ENCODE assay signal across 8 mouse cellular contexts in genomic region chr3:95906860-95907259, GRCm38 (mm10). TPM values are rescaled to one million over a fixed set of nuclear protein-coding genes. Genes with fewer than 3 reads are reported as not detected.
A peak's percentile ranks its signal among the peaks of the same experiment; 100 is the strongest.
DNase-seq lines count a peak whose midpoint lies in the region; ATAC-seq and TF ChIP-seq lines count a peak whose summit lies in the region.

No protein-coding gene starts in this region.

- dilution Hi-C loops in CH12.LX (cut with MboI; ENCODE audit: extremely low pct_ligation_motif_present, extremely low pct_unique_long_range_greater_than_20kb, low sequenced_read_pairs): no loop called here

- H3K4me3 ChIP-seq in CH12.LX (replicated peaks in 1 of 3; ENCODE audit: low read depth in 2 of 3, low read length in 2 of 3, poor library complexity in 1 of 3): peak overlapping the region; percentile 31 to 45 (median 34)
- H3K4me3 ChIP-seq in limb, embryonic 14.5 days (replicated peaks; ENCODE audit: low read length): peak overlapping the region; percentile 14
- peak overlapping the region; percentile 9; the same call in 1 of the 2 replicates for H3K4me3 ChIP-seq in midbrain, embryonic 13.5 days (replicated peaks)

- peaks cover 7 to 12% of the 10 kb centered on the region in 2 experiments for H3K4me1 ChIP-seq in CH12.LX (ENCODE audit: control insufficient read depth in 1 of 2, insufficient read depth in 2 of 2)
- H3K4me1 ChIP-seq in limb, embryonic 14.5 days (ENCODE audit: control insufficient read depth, insufficient read depth, low read length): peaks cover 23% of the 10 kb centered on the region
- peaks cover 28% of the 10 kb centered on the region for H3K4me1 ChIP-seq in midbrain, embryonic 13.5 days (replicated peaks)

- TF ChIP-seq RAD21 in CH12.LX (IDR thresholded peaks at IDR 0.05; ENCODE audit: low read depth, low read length): peak; percentile 79

- under 1% methylated on average over 12 of the region's 12 CpGs for whole genome bisulfite sequencing in limb, embryonic 14.5 days
- under 1% methylated on average over 12 of the region's 12 CpGs for WGBS in midbrain, embryonic 13.5 days

- peak overlapping the region; percentile 64; the same call in 1 of the 2 replicates for H3K9ac ChIP-seq in CH12.LX (ENCODE audit: insufficient read depth, low read depth)
- H3K9ac ChIP-seq in limb, embryonic 14.5 days (ENCODE audit: low read depth, low read length, severe bottlenecking): no peak overlapping the region
- no peak overlapping the region for H3K9ac ChIP-seq in midbrain, embryonic 13.5 days (replicated peaks)

- no peaks in the 10 kb centered on the region for H3K79me2 ChIP-seq in CH12.LX (replicated peaks; ENCODE audit: control insufficient read depth, extremely low read depth, insufficient read depth, poor library complexity, severe bottlenecking)

- TF ChIP-seq CTCF in CH12.LX (conservative IDR thresholded peaks at IDR 0.05 in 1 of 2, IDR thresholded peaks at IDR 0.05 in 1 of 2; ENCODE audit: low read depth in 2 of 2, low read length in 2 of 2): peak in 1 of 2 experiments; percentile 92; a peak in 3 of 4 replicates

- H3K36me3 ChIP-seq in CH12.LX (replicated peaks in 1 of 2; ENCODE audit: control insufficient read depth in 1 of 2, insufficient read depth in 1 of 2, low read length in 1 of 2): no peaks in the 10 kb centered on the region
- H3K36me3 ChIP-seq in limb, embryonic 14.5 days (ENCODE audit: control insufficient read depth, insufficient read depth, low read length): no peaks in the 10 kb centered on the region
- H3K36me3 ChIP-seq in midbrain, embryonic 13.5 days: no peaks in the 10 kb centered on the region

- no peak for ATAC-seq in limb, embryonic 14.5 days (ENCODE audit: low FRiP score, low read depth)
- ATAC-seq in midbrain, embryonic 13.5 days: no peak
- ATAC-seq in monocyte, adult 5-6 weeks (replicated peaks; ENCODE audit: insufficient number of reproducible peaks, low FRiP score, low TSS enrichment, poor library complexity, severe bottlenecking): no peak; the same call in 1 of the 2 replicates

- TF ChIP-seq POLR2A in CH12.LX (IDR thresholded peaks at IDR 0.05; ENCODE audit: low read depth, low read length): no peak
- no peak for TF ChIP-seq POLR2A in limb, embryonic 14.5 days (IDR thresholded peaks at IDR 0.05; ENCODE audit: borderline replicate concordance, extremely low read depth, insufficient read depth, insufficient read length)

- peaks cover 12% of the 10 kb centered on the region for H3K27me3 ChIP-seq in CH12.LX (replicated peaks)
- no peaks in the 10 kb centered on the region for H3K27me3 ChIP-seq in limb, embryonic 14.5 days (ENCODE audit: control insufficient read depth, insufficient read depth, low read length)
- peaks cover 40% of the 10 kb centered on the region for H3K27me3 ChIP-seq in midbrain, embryonic 13.5 days

- in situ Hi-C loops in CH12.LX (cut with MboI; ENCODE audit: low pct_ligation_motif_present, low pct_unique_long_range_greater_than_20kb, low sequenced_read_pairs): no loop called here

- H3K27ac ChIP-seq in CH12.LX (ENCODE audit: insufficient read depth, low read depth): no peak overlapping the region
- H3K27ac ChIP-seq in limb, embryonic 14.5 days (replicated peaks; ENCODE audit: low read depth, low read length): no peak overlapping the region
- no peak overlapping the region for H3K27ac ChIP-seq in midbrain, embryonic 13.5 days

- H3K9me3 ChIP-seq in CH12.LX (replicated peaks; ENCODE audit: low read length): no peaks in the 10 kb centered on the region
- no peaks in the 10 kb centered on the region for H3K9me3 ChIP-seq in limb, embryonic 14.5 days (ENCODE audit: control insufficient read depth, low read length)
- H3K9me3 ChIP-seq in midbrain, embryonic 13.5 days: no peaks in the 10 kb centered on the region

- peak; percentile 83 for DNase-seq in A20 (ENCODE audit: low read depth, low spot score)
- no peak for DNase-seq in CH12.LX (ENCODE audit: extremely low read depth)
- peak; percentile 76 for DNase-seq in embryo, embryonic 9.5 days (ENCODE audit: extremely low spot score)
- peak; percentile 68 for DNase-seq in heart, postnatal 4 days
- peak; percentile 48 for DNase-seq in limb, embryonic 14.5 days (ENCODE audit: low spot score)
- DNase-seq in thymus, postnatal 10 days (ENCODE audit: low spot score in 2 of 2): peak; percentile 74 to 84

- TF ChIP-seq EP300 in CH12.LX (IDR thresholded peaks at IDR 0.05; ENCODE audit: low read length): no peak

- peak overlapping the region; percentile 100 for H3K4me2 ChIP-seq in CH12.LX (ENCODE audit: insufficient read depth, low read depth, poor library complexity, severe bottlenecking)
- H3K4me2 ChIP-seq in limb, embryonic 14.5 days (replicated peaks; ENCODE audit: low read depth, low read length, severe bottlenecking): peak overlapping the region; percentile 89
- H3K4me2 ChIP-seq in midbrain, embryonic 13.5 days (replicated peaks): peak overlapping the region; percentile 73

TF ChIP-seq in CH12.LX, 34 proteins besides CTCF, POLR2A, EP300 and RAD21:
- TF ChIP-seq SMC3 (IDR thresholded peaks at IDR 0.05; ENCODE audit: low read depth, low read length) (peak; percentile 88), ZC3H11A (IDR thresholded peaks at IDR 0.05; ENCODE audit: low read depth, low read length) (no peak), RCOR1 (conservative IDR thresholded peaks at IDR 0.05; ENCODE audit: low read depth, low read length) (no peak), MYC (IDR thresholded peaks at IDR 0.05; ENCODE audit: low read depth, low read length) (no peak), ZNF384 (IDR thresholded peaks at IDR 0.05; ENCODE audit: low read depth, low read length) (no peak), MEF2A (IDR thresholded peaks at IDR 0.05; ENCODE audit: borderline replicate concordance, low read depth, low read length) (no peak), ELF1 (IDR thresholded peaks at IDR 0.05; ENCODE audit: low read depth, low read length) (no peak), HCFC1 (IDR thresholded peaks at IDR 0.05; ENCODE audit: low read depth, low read length) (no peak), MXI1 (IDR thresholded peaks at IDR 0.05; ENCODE audit: low read depth, low read length) (0 out of 2 replicates have a peak, but pooled peaks have one; percentile 19)
TF ChIP-seq in CH12.LX: peak in this region for 2.

RNA-seq across cellular contexts. Expression of gene Car14, which starts 2.4 kb away (rescaled TPM):
- total RNA-seq in CH12.LX (2012; rRNA removed) (0.13 TPM in 2 replicates), CH12.LX (2014; rRNA removed) (not detected in 2 replicates)
- polyA plus RNA-seq in CH12.LX (2012; ENCODE audit: insufficient read length, low read depth): 0.36 and 0.97 TPM in 2 replicates
- 10 to 100 TPM; 87.3 to 91.0 TPM for total RNA-seq in heart, postnatal 4 days (2021)
- polyA plus RNA-seq in limb, embryonic 14.5 days (2012; rRNA removed): 11.3 and 14.9 TPM in 2 replicates
- polyA plus RNA-seq in limb, embryonic 14.5 days (2014; fragmentation: Nextera tagmentation; extraction: Ambion mirVana): 11.5 and 16.4 TPM in 2 replicates
- 8.5 and 11.7 TPM in 2 replicates for polyA plus RNA-seq in midbrain, embryonic 13.5 days (2015; fragmentation: Nextera tagmentation; extraction: Ambion mirVana)
- not detected in 3 replicates for total RNA-seq in monocyte, adult 5-6 weeks (2017)

RNA-seq across cellular contexts. Expression of gene Aph1a, which starts 13.1 kb away (rescaled TPM):
- total RNA-seq in CH12.LX (2012; rRNA removed): 63.8 and 69.4 TPM in 2 replicates
- 45.5 and 46.6 TPM in 2 replicates for total RNA-seq in CH12.LX (2014; rRNA removed)
- polyA plus RNA-seq in CH12.LX (2012; ENCODE audit: insufficient read length, low read depth): 59.9 and 62.2 TPM in 2 replicates
- total RNA-seq in heart, postnatal 4 days (2021): 100 to 1,000 TPM; 150 to 162 TPM
- polyA plus RNA-seq in limb, embryonic 14.5 days (2012; rRNA removed): 116 and 150 TPM in 2 replicates
- polyA plus RNA-seq in limb, embryonic 14.5 days (2014; fragmentation: Nextera tagmentation; extraction: Ambion mirVana): 35.8 and 36.1 TPM in 2 replicates
- 32.6 and 33.8 TPM in 2 replicates for polyA plus RNA-seq in midbrain, embryonic 13.5 days (2015; fragmentation: Nextera tagmentation; extraction: Ambion mirVana)
- total RNA-seq in monocyte, adult 5-6 weeks (2017): 27.5 to 35.0 TPM (median 32.8 TPM) in 3 replicates

RNA-seq across cellular contexts. Expression of gene BC028528, which starts 15.1 kb away (rescaled TPM):
- total RNA-seq in CH12.LX (2012; rRNA removed): 15.6 and 17.2 TPM in 2 replicates
- 40.6 and 54.0 TPM in 2 replicates for total RNA-seq in CH12.LX (2014; rRNA removed)
- polyA plus RNA-seq in CH12.LX (2012; ENCODE audit: insufficient read length, low read depth): 43.9 and 46.1 TPM in 2 replicates
- 10 to 100 TPM; 19.6 to 25.3 TPM for total RNA-seq in heart, postnatal 4 days (2021)
- 16.6 and 20.6 TPM in 2 replicates for polyA plus RNA-seq in limb, embryonic 14.5 days (2012; rRNA removed)
- polyA plus RNA-seq in limb, embryonic 14.5 days (2014; fragmentation: Nextera tagmentation; extraction: Ambion mirVana): 16.6 and 21.1 TPM in 2 replicates
- polyA plus RNA-seq in midbrain, embryonic 13.5 days (2015; fragmentation: Nextera tagmentation; extraction: Ambion mirVana): 12.9 and 14.4 TPM in 2 replicates
- 148 to 259 TPM (median 230 TPM) in 3 replicates for total RNA-seq in monocyte, adult 5-6 weeks (2017)

RNA-seq across cellular contexts. Expression of gene Anp32e, which starts 22.2 kb away (rescaled TPM):
- total RNA-seq in CH12.LX (2012; rRNA removed) (85.2 and 126 TPM in 2 replicates), CH12.LX (2014; rRNA removed) (64.8 and 74.2 TPM in 2 replicates)
- 439 and 608 TPM in 2 replicates for polyA plus RNA-seq in CH12.LX (2012; ENCODE audit: insufficient read length, low read depth)
- total RNA-seq in heart, postnatal 4 days (2021): 100 to 1,000 TPM; 172 to 180 TPM
- 97.0 and 137 TPM in 2 replicates for polyA plus RNA-seq in limb, embryonic 14.5 days (2012; rRNA removed)
- polyA plus RNA-seq in limb, embryonic 14.5 days (2014; fragmentation: Nextera tagmentation; extraction: Ambion mirVana): 55.0 and 66.2 TPM in 2 replicates
- polyA plus RNA-seq in midbrain, embryonic 13.5 days (2015; fragmentation: Nextera tagmentation; extraction: Ambion mirVana): 218 and 242 TPM in 2 replicates
- 108 to 150 TPM (median 134 TPM) in 3 replicates for total RNA-seq in monocyte, adult 5-6 weeks (2017)

RNA-seq across cellular contexts. Expression of gene Ciart, which starts 24.8 kb away (rescaled TPM):
- total RNA-seq in CH12.LX (2012; rRNA removed): 0.88 and 1.0 TPM in 2 replicates
- 1.0 and 1.2 TPM in 2 replicates for total RNA-seq in CH12.LX (2014; rRNA removed)
- polyA plus RNA-seq in CH12.LX (2012; ENCODE audit: insufficient read length, low read depth): 5.1 and 5.8 TPM in 2 replicates
- 1 to 10 TPM; 1.7 to 2.0 TPM for total RNA-seq in heart, postnatal 4 days (2021)
- polyA plus RNA-seq in limb, embryonic 14.5 days (2012; rRNA removed): 8.4 and 10.9 TPM in 2 replicates
- 4.4 and 5.4 TPM in 2 replicates for polyA plus RNA-seq in limb, embryonic 14.5 days (2014; fragmentation: Nextera tagmentation; extraction: Ambion mirVana)
- polyA plus RNA-seq in midbrain, embryonic 13.5 days (2015; fragmentation: Nextera tagmentation; extraction: Ambion mirVana): 3.2 and 4.8 TPM in 2 replicates
- 6.4 to 16.6 TPM (median 10.2 TPM) in 3 replicates for total RNA-seq in monocyte, adult 5-6 weeks (2017)

Comparison
In these comparisons a context has a peak if more than half of its experiments do, and no peak if none do; other contexts are left out.
1. RNA of gene Car14, which starts 2.4 kb away (total RNA-seq): 87.3 to 91.0 TPM in heart, postnatal 4 days; 0.13 TPM in CH12.LX and not detected in monocyte, adult 5-6 weeks; every median in the first group is over 10 times any median in the second.
2. Peak in every context shown above with its lines, with median percentiles within 50 percentile points of each other: H3K4me2 ChIP-seq and H3K4me3 ChIP-seq.